Mouse (Mus musculus) erythroblast, embryonic 14.5 days (primary cell): Measurements from ENCODE around the gene Cbr4. TPM values are rescaled to one million over a fixed set of nuclear protein-coding genes. Genes with fewer than 3 reads are reported as not detected.

Experiments used
- H3K27me3 ChIP-seq: 2 replicates; pipeline ENCODE4 v1.6.1; 2012; ENCODE audit warnings: inconsistent platforms; ENCODE audit not compliant: control insufficient read depth
- H3K36me3 ChIP-seq: 2 replicates; pipeline ENCODE4 v1.6.1; 2012; ENCODE audit warnings: mild to moderate bottlenecking, inconsistent platforms; ENCODE audit not compliant: control insufficient read depth
- H3K4me1 ChIP-seq: 2 replicates; pipeline ENCODE4 v1.6.1; 2012; ENCODE audit warnings: inconsistent platforms; ENCODE audit not compliant: control insufficient read depth
- H3K4me3 ChIP-seq: replicated peaks from 2 replicates; pipeline ENCODE3; 2012; ENCODE audit warnings: moderate library complexity, mild to moderate bottlenecking, inconsistent platforms
- H3K9me3 ChIP-seq: 2 replicates; pipeline ENCODE4 v1.6.1; 2012; ENCODE audit warnings: low read length, inconsistent platforms, mixed read lengths; ENCODE audit not compliant: control insufficient read depth
- GATA1 ChIP-seq: IDR thresholded peaks from 2 replicates; pipeline ENCODE4 v1.6.1; 2012; ENCODE audit warnings: low read length, inconsistent platforms, mixed read lengths
- TAL1 ChIP-seq: IDR thresholded peaks from 3 replicates; pipeline ENCODE4 v1.6.1; 2012; ENCODE audit warnings: low read length, inconsistent platforms, mixed read lengths
- polyA plus RNA-seq: library from polyadenylated mRNA; stranded (reverse); fragments of >175 nt; gene quantifications from 2 replicates; pipeline ENCODE4 v1.2.3, GENCODE M21; 2012

The Cbr4 gene
- polyA plus RNA-seq, 1 experiment = 0.08 TPM

DNA sequence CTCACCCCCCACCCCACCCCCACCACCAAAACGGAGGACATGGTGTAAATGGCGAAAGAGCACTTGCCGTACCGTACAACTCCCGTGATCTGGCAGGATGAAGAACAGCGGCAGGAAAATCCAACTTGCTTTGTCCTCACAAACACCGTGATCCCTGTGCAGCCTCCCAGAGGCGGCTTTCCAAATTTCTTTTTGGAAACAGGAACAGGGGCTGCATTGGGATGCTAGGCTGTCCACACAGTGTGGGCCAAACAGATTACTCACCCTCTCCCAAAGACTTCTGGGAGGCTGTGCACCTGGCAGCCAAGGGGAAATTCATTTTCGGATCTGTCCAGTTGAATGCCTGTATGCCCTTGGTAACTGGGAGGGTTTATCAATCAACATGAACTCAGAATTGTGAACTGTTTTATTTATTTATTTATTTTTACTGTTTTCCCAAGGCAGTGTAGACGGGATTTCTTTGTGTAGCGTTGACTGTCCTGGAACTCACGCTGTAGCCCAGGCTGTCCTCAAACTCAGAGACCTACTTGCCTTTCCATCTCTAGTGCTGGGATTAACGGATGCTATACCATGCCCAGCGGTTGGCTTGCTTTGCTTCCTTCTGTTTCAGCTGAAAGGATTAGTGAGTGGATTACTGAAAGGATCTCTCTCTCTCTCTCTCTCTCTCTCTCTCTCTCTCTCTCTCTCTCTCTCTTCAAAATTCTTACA, 7.1 kb upstream of the Cbr4 start:
- Histone ChIP-seq H3K36me3 (no peaks in the 10 kb centered on the region), H3K4me1 (no peaks in the 10 kb centered on the region), H3K27me3 (no peaks in the 10 kb centered on the region), H3K4me3 (no peak overlapping the region), H3K9me3 (no peaks in the 10 kb centered on the region)
- TF ChIP-seq GATA1 (no peak), TAL1 (no peak)

DNA sequence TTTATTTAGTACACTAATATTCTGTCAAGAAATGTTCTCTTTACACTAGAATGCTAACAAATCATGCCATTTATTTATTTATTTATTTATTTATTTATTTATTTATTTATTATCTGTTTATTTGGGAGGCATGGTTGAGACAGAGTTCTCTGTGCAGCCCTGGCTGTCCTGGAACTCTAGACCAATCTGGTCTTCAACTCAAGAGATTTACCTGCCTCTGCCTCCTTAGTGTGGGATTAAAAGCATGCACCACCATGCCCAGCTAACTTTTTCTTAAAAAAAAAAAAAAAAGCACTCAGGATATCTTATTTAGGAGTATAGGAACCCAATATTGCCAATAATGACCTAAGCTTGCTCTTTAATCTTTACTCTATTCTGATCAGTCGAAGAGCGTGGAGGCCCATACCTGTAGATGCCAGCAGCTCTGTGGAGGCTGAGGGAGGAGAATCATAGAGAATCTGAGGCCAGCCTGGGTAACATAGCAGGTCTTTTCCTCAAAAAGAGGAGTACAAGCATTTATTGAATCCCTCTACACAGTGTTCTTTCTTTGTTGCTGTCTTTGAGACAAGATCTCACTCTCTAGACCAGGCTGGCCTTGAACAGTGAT, 508 bp upstream of the Cbr4 start:
- peaks cover 20% of the 10 kb centered on the region for H3K4me1 ChIP-seq
- no peak for TF ChIP-seq GATA1
- TF ChIP-seq TAL1 = no peak
- H3K4me3 ChIP-seq = peak overlapping the region; percentile 89
- H3K27me3 ChIP-seq = no peaks in the 10 kb centered on the region
- H3K9me3 ChIP-seq = no peaks in the 10 kb centered on the region
- peaks cover 2% of the 10 kb centered on the region for H3K36me3 ChIP-seq

DNA sequence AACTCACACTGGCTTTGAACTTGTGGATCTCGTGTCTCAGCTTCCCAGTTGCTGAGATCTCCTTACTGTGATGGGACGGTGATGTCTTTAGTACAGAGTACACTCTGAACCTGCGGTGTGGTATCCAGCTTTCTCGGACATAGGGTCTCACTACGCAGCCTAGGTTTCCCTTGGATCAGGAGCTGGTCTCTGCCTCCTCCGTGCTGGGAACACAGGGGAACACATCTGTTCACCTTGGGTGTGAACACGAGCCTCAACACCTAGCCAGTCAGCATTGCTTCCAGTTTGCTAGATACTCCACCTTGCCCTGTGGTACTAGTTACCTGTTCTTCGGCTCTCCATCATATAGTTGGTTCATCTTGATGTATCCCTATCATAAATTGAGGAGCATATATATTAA, 1.1 kb downstream of the Cbr4 start:
- H3K4me1 ChIP-seq = peaks cover 20% of the 10 kb centered on the region
- H3K9me3 ChIP-seq = no peaks in the 10 kb centered on the region
- no peaks in the 10 kb centered on the region for H3K27me3 ChIP-seq
- H3K36me3 ChIP-seq = peaks cover 11% of the 10 kb centered on the region
- H3K4me3 ChIP-seq = peak overlapping the region; percentile 89
- no peak for TF ChIP-seq TAL1
- TF ChIP-seq GATA1 = no peak

DNA sequence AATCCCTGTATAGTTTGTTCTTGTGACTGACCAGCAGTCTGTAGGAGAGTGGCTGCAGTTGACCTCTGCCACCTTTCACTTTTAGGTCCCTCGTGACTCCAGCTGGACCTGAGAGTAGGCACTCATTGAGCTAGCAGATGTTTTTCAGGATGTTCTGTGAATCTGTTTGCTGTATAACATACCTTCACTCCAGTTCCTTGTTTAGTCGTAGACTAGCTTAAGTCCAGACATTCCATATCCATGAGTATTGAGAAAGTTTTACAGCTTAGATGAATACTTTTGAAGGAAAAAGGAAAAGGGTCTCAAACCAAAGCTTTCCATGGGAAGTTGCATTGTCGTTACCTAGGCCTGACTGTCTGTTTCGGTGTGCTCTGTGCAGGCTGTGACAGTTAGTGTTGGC, 9.6 kb downstream of the Cbr4 start:
- no peaks in the 10 kb centered on the region for H3K27me3 ChIP-seq
- no peak for TF ChIP-seq GATA1
- TF ChIP-seq TAL1 = no peak
- H3K4me3 ChIP-seq = no peak overlapping the region
- H3K4me1 ChIP-seq = no peaks in the 10 kb centered on the region
- no peaks in the 10 kb centered on the region for H3K9me3 ChIP-seq
- peaks cover 17% of the 10 kb centered on the region for H3K36me3 ChIP-seq

DNA sequence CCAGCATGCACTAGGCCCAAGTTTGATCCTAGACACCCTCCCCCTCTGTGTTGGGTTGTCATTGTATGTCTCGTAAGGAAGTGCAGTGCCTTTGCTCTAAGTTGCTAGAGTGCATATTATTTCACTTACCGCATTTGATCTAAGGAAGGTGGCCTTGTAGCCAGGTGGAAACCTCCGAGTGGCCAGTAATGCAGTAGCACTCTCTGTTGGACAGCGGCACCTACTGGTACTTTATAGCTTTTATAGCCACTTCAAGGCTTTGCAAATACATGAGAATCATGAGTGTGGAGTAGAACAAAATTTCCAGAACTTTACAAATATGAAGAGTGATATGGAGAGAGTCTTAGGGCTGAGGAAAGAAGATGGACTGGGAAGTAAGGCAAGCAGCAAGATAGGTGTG, 11.5 kb downstream of the Cbr4 start:
- no peaks in the 10 kb centered on the region for H3K9me3 ChIP-seq
- TF ChIP-seq TAL1 (no peak), GATA1 (no peak)
- no peaks in the 10 kb centered on the region for H3K27me3 ChIP-seq
- no peak overlapping the region for H3K4me3 ChIP-seq
- no peaks in the 10 kb centered on the region for H3K4me1 ChIP-seq
- H3K36me3 ChIP-seq = peaks cover 11% of the 10 kb centered on the region

DNA sequence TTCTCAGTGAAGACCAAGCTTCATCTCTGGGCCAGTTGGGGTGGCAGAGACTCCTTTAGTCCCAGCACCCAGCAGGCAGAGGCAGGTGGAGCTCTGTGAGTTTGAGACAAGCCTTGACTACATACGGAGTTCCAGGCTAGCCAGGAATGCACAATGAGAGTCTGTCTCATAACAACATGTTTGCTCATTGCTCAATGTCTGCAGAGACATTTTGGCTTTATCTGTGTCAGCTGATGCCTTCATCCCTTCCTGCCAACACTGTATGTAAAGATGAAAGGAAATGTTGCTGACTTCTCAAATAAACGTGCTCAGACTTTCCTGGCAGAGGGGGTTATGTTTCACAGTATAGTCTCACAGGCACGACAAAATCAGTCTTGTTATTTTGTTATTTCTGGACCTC, 13.4 kb downstream of the Cbr4 start:
- H3K36me3 ChIP-seq = peaks cover 8% of the 10 kb centered on the region

DNA sequence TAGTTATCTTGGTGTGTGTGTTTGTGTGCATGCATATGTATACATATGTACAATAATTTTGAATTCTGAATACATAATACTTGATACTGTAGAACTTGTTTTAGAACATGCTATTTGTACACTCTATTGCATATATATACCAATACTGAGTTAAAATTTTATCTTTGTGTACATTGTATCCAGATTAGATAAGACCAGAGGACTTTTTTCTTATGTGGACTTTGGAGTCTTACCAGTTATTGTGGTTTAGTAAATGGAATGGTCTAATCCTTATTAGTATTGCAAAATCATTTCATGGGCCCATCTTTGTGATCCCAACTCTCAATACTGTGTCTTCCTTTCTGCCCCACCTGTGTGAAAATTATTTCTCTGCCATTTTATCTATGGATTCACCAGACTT, 14.7 kb downstream of the Cbr4 start:
- Histone ChIP-seq H3K4me1 (no peaks in the 10 kb centered on the region), H3K9me3 (no peaks in the 10 kb centered on the region), H3K27me3 (no peaks in the 10 kb centered on the region), H3K36me3 (peaks cover 8% of the 10 kb centered on the region), H3K4me3 (no peak overlapping the region)
- no peak for TF ChIP-seq TAL1
- no peak for TF ChIP-seq GATA1

More for the DNA sequence above, 13.4 kb downstream of the Cbr4 start:
- TF ChIP-seq GATA1 = no peak
- H3K4me3 ChIP-seq = no peak overlapping the region
- H3K4me1 ChIP-seq = no peaks in the 10 kb centered on the region
- H3K9me3 ChIP-seq = no peaks in the 10 kb centered on the region
- H3K27me3 ChIP-seq = no peaks in the 10 kb centered on the region

DNA sequence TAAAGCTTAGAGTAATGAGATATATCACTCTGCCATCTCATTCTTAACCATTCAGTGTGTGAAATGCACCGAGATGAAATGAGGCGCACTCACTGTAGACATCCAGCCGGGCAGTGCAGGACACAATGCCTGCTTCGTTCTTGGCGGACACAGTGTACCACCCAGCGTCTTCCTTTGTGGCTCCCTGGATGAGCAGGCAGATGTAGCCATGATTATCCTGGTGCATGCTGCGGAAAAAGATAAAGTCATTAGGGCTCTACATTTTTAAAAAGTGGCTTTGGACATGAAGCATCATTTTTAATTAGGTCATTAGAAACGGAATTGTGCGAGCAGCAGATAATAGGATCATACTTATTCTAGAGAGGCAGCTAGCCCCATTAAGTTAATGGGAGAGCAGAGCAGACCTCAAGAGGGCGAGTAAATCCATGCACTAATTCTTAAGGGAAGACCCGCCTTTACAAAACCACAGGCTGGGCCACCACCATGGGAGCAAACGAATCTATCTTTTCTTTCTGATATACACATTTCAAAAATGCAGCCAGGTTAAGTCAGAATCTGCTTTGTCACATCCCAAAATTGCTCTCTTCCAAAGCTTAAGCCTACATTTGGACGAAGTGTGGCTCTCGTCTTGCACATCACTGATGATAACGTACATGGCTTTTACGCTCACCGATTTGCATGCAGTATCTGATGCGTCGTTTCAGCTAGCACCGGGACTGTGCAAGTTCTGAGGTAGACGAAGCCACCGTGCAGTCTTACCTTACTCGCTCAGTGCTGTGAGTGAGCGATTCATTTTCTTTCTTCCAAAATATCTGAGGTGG, 27.8 kb downstream of the Cbr4 start:
- H3K4me1 ChIP-seq = no peaks in the 10 kb centered on the region
- no peaks in the 10 kb centered on the region for H3K27me3 ChIP-seq
- TF ChIP-seq TAL1 = no peak
- no peak for TF ChIP-seq GATA1
- H3K4me3 ChIP-seq = no peak overlapping the region
- H3K9me3 ChIP-seq = no peaks in the 10 kb centered on the region
- no peaks in the 10 kb centered on the region; the same call in 1 of the 2 replicates for H3K36me3 ChIP-seq

DNA sequence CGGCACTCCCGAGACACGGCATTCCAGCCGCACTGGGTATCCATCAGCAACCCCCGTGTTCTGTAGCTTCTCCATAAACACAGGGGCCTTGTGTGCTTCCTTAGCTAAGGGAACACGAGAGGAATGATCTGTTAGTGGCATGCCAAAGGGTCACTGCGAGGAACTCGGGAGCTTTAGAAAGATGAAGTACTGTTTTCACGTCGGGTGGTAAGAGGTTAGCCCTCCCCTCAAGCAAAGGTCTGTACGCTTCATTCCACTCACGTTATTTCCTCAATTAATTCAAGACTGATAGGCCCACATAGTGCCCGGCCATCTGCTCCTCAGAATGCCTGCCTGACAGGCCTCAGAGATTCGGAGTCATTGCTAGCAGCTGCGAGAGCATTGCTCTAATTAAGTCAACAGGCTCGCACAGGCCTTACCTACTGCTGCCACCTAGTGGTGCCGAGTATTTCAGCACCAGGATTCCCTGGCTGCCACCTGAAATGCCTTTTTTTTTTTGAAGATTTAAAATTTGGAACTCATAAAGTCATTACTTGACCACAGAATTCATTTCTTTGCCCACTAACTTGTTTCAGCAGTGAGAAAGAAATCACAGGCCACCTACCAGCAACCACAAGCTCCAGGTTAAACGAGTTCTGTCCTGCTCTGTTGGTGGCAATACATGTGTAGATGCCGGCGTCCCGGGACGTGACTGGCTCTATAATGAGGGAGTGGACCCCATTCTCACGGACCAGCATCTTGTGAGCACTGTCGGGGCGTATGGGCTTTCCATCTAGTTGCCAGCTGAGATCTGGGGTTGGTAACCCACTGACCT, 28.6 kb downstream of the Cbr4 start:
- Histone ChIP-seq H3K9me3 (no peaks in the 10 kb centered on the region), H3K4me3 (no peak overlapping the region), H3K27me3 (no peaks in the 10 kb centered on the region), H3K36me3 (no peaks in the 10 kb centered on the region; the same call in 1 of the 2 replicates), H3K4me1 (no peaks in the 10 kb centered on the region)
- TF ChIP-seq GATA1 (no peak), TAL1 (no peak)
